Mouse (Mus musculus): ENCODE data around the gene Ccdc107. TPM values are rescaled to one million over a fixed set of nuclear protein-coding genes. Genes with fewer than 3 reads are reported as not detected.
A peak's percentile ranks its signal among the peaks of the same experiment; 100 is the strongest.

Ccdc107 gene
- polyA plus RNA-seq, 1 experiment from 2014 or later = 70.9 TPM

- Histone ChIP-seq H3K27me3 (replicated peaks) (no peaks in the 10 kb centered on the region), H3K27ac (replicated peaks) (no peak overlapping the region), H3K4me3 (no peak overlapping the region), H3K9me3 (no peaks in the 10 kb centered on the region), H3K9ac (no peak overlapping the region), H3K36me3 (no peaks in the 10 kb centered on the region), H3K4me1 (peaks cover 6% of the 10 kb centered on the region; the same call in 1 of the 2 replicates), H3K4me2 (no peak overlapping the region)
- ATAC-seq (ENCODE audit: extremely low read depth, insufficient number of reproducible peaks, low FRiP score, low TSS enrichment) = no peak
- 88% methylated on average over 7 of the region's 7 CpGs for WGBS
Measured at GRCm38 (mm10) chr4:43466872-43467271, 25.8 kb upstream of the Ccdc107 start.

GRCm38 (mm10) chr4:43470301-43470700 lies 22.4 kb upstream of the Ccdc107 start:
- no peaks in the 10 kb centered on the region for H3K9me3 ChIP-seq
- no peaks in the 10 kb centered on the region for H3K27me3 ChIP-seq (replicated peaks)
- H3K27ac ChIP-seq (replicated peaks) = no peak overlapping the region
- H3K4me3 ChIP-seq = no peak overlapping the region
- no peaks in the 10 kb centered on the region for H3K36me3 ChIP-seq
- ATAC-seq (ENCODE audit: extremely low read depth, insufficient number of reproducible peaks, low FRiP score, low TSS enrichment) = no peak
- peaks cover 6% of the 10 kb centered on the region; the same call in 1 of the 2 replicates for H3K4me1 ChIP-seq
- H3K4me2 ChIP-seq = no peak overlapping the region
- no peak overlapping the region for H3K9ac ChIP-seq
- WGBS = 87% methylated on average over 10 of the region's 10 CpGs

- no peak overlapping the region for H3K27ac ChIP-seq (replicated peaks)
- H3K4me3 ChIP-seq = no peak overlapping the region
- no peak overlapping the region for H3K9ac ChIP-seq
- no peak overlapping the region for H3K4me2 ChIP-seq
- no peaks in the 10 kb centered on the region for H3K36me3 ChIP-seq
- WGBS = 67% methylated on average over 1 of the region's 1 CpGs
- no peaks in the 10 kb centered on the region for H3K9me3 ChIP-seq
- ATAC-seq (ENCODE audit: extremely low read depth, insufficient number of reproducible peaks, low FRiP score, low TSS enrichment) = no peak
- H3K27me3 ChIP-seq (replicated peaks) = no peaks in the 10 kb centered on the region
- no peaks in the 10 kb centered on the region for H3K4me1 ChIP-seq
Measured at GRCm38 (mm10) chr4:43473636-43474035, 19.1 kb upstream of the Ccdc107 start.

GRCm38 (mm10) chr4:43476604-43477003 lies 16.1 kb upstream of the Ccdc107 start:
- H3K27me3 ChIP-seq (replicated peaks) = no peaks in the 10 kb centered on the region
- WGBS = 77% methylated on average over 6 of the region's 6 CpGs
- peaks cover 3% of the 10 kb centered on the region; the same call in 1 of the 2 replicates for H3K4me1 ChIP-seq
- no peak overlapping the region for H3K27ac ChIP-seq (replicated peaks)
- H3K36me3 ChIP-seq = no peaks in the 10 kb centered on the region
- no peak overlapping the region for H3K4me3 ChIP-seq
- no peak for ATAC-seq (ENCODE audit: extremely low read depth, insufficient number of reproducible peaks, low FRiP score, low TSS enrichment)
- H3K9ac ChIP-seq = no peak overlapping the region
- no peaks in the 10 kb centered on the region for H3K9me3 ChIP-seq
- H3K4me2 ChIP-seq = no peak overlapping the region

DNA sequence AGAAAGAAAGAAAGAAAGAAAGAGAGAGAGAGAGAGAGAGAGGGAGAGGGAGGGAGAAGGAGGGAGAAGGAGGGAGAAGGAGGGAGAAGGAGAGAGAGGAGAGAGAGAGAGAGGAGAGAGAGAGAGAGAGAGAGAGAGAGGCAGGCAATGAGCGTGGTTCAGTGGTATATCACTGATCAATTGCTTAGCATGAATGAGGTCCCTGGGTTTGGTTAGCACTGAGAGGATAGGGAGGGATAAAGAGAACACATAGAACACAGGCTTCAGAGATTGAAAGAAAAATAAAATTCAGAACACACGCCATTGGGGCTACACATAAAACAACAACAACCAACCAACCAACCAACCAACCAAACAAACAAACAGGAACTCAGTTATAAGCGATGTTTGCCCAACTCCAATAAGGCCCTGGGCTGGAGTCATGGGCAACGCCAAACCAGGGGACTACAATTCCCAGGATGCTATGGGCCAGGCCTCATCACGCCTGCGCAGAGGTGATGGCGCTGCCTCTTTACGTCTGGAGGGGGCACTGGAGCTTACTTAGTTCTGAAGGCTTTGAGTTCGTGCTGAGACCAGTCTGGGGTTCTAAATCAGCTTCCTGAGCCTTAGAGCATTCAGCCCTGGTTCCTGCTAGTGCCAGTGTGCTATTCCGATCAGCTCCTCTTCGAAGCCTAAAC lies 14.7 kb upstream of the Ccdc107 start:
- no peaks in the 10 kb centered on the region for H3K9me3 ChIP-seq
- peak overlapping the region; percentile 16 for H3K27ac ChIP-seq (replicated peaks)
- peaks cover 3% of the 10 kb centered on the region; the same call in 1 of the 2 replicates for H3K4me1 ChIP-seq
- 0 out of 2 replicates have a peak, but pooled peaks cover 6% of the 10 kb centered on the region for H3K27me3 ChIP-seq (replicated peaks)
- H3K4me3 ChIP-seq = peak overlapping the region; percentile 43
- peak overlapping the region; percentile 64 for H3K4me2 ChIP-seq
- WGBS = 11% methylated on average over 11 of the region's 11 CpGs
- peak; percentile 84 for ATAC-seq (ENCODE audit: extremely low read depth, insufficient number of reproducible peaks, low FRiP score, low TSS enrichment)
- peak overlapping the region; percentile 74 for H3K9ac ChIP-seq
- H3K36me3 ChIP-seq = no peaks in the 10 kb centered on the region

- peak; percentile 6; the same call in 1 of the 2 replicates for ATAC-seq (ENCODE audit: extremely low read depth, insufficient number of reproducible peaks, low FRiP score, low TSS enrichment)
- Histone ChIP-seq H3K27me3 (replicated peaks) (0 out of 2 replicates have a peak, but pooled peaks cover 9% of the 10 kb centered on the region), H3K4me2 (peak overlapping the region; percentile 64), H3K9me3 (no peaks in the 10 kb centered on the region), H3K9ac (peak overlapping the region; percentile 74), H3K36me3 (no peaks in the 10 kb centered on the region), H3K27ac (replicated peaks) (peak overlapping the region; percentile 16), H3K4me1 (peaks cover 3% of the 10 kb centered on the region; the same call in 1 of the 2 replicates), H3K4me3 (peak overlapping the region; percentile 43)
- 41% methylated on average over 8 of the region's 8 CpGs for WGBS
Measured at GRCm38 (mm10) chr4:43478534-43478858, 14.2 kb upstream of the Ccdc107 start.

DNA sequence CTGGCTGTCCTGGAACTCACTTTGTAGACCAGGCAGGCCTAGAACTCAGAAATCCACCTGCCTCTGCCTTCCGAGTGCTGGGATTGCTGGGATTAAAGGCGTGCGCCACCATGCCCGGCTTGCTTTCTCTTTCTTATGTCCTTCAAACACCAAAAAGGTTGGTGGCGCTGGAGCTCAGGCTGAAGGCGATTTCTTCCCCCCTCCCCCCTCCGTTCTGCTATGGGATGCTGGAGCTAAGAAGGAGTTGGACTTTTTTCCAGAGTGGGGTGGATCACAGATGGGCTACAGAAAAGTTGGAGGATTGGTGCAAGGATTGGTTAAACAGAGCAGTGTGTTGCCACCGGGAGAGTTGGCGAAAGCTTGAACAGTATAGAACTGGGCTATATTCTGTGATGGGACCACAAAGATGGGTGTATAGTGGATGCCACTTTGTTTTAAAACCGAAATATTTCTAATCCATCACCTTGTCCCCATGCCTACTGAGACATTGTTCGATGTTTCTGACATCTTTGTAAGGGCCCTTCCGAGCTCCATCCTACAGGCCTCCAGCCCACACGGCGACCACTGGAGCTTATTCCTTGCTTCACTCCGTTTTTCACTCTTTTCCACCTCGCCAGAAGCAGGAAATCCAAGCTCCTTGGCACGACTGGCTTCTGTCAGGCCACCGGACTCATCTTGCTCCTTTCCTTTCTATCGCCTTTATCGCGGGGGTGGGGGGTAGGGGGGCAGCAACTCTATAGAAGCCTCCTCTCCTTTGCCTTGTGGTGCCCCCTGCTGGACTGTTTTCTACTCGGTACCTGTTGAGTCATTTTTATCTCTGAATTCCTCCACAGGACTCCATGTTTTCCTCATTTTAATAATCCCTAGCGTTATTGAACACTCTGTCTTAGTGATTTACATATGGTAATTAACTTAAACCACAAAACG lies 13.5 kb upstream of the Ccdc107 start:
- ATAC-seq (ENCODE audit: extremely low read depth, insufficient number of reproducible peaks, low FRiP score, low TSS enrichment) = no peak
- peaks cover 3% of the 10 kb centered on the region; the same call in 1 of the 2 replicates for H3K4me1 ChIP-seq
- 0 out of 2 replicates have a peak overlapping the region, but pooled peaks have one; percentile 30 for H3K9ac ChIP-seq
- no peaks in the 10 kb centered on the region for H3K36me3 ChIP-seq
- H3K27ac ChIP-seq (replicated peaks) = no peak overlapping the region
- 42% methylated on average over 24 of the region's 24 CpGs for WGBS
- 0 out of 2 replicates have a peak, but pooled peaks cover 9% of the 10 kb centered on the region for H3K27me3 ChIP-seq (replicated peaks)
- H3K9me3 ChIP-seq = no peaks in the 10 kb centered on the region
- H3K4me2 ChIP-seq = peak overlapping the region; percentile 64
- peak overlapping the region; percentile 24 for H3K4me3 ChIP-seq

- Histone ChIP-seq H3K9ac (no peak overlapping the region), H3K4me1 (peaks cover 3% of the 10 kb centered on the region; the same call in 1 of the 2 replicates), H3K4me2 (no peak overlapping the region), H3K4me3 (no peak overlapping the region), H3K27me3 (replicated peaks) (0 out of 2 replicates have a peak, but pooled peaks cover 9% of the 10 kb centered on the region), H3K36me3 (no peaks in the 10 kb centered on the region), H3K27ac (replicated peaks) (no peak overlapping the region), H3K9me3 (no peaks in the 10 kb centered on the region)
- WGBS = 79% methylated on average over 5 of the region's 5 CpGs
- ATAC-seq (ENCODE audit: extremely low read depth, insufficient number of reproducible peaks, low FRiP score, low TSS enrichment) = no peak
Measured at GRCm38 (mm10) chr4:43480985-43481384, 11.7 kb upstream of the Ccdc107 start.

- WGBS = 67% methylated on average over 7 of the region's 7 CpGs
- H3K9ac ChIP-seq = no peak overlapping the region
- H3K36me3 ChIP-seq = no peaks in the 10 kb centered on the region
- H3K4me2 ChIP-seq = no peak overlapping the region
- H3K9me3 ChIP-seq = no peaks in the 10 kb centered on the region
- 0 out of 2 replicates have a peak, but pooled peaks cover 9% of the 10 kb centered on the region for H3K27me3 ChIP-seq (replicated peaks)
- peaks cover 3% of the 10 kb centered on the region; the same call in 1 of the 2 replicates for H3K4me1 ChIP-seq
- H3K27ac ChIP-seq (replicated peaks) = no peak overlapping the region
- no peak overlapping the region for H3K4me3 ChIP-seq
- ATAC-seq (ENCODE audit: extremely low read depth, insufficient number of reproducible peaks, low FRiP score, low TSS enrichment) = no peak
Measured at GRCm38 (mm10) chr4:43481894-43482456, 10.7 kb upstream of the Ccdc107 start.

DNA sequence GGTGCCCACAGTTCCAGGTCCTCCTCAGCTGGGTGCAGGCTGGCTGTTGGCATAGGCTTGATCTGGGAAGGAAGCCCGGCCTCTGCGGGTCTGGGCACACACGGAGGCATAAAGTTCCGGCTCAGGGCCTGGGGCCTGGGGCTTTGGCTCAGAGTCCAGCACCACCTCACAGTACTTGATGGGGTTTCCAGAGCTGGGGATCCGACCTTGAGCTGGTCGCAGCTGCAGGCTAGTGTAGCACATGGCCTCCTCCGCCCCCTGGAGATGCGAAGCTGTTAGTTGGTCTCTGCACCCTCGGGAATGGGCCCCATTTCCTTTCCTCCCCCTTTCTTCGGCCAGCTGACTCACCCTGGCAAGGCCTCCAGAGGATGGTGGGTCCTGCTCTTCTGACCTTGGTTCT lies 10.1 kb upstream of the Ccdc107 start:
- H3K27ac ChIP-seq (replicated peaks) = no peak overlapping the region
- H3K27me3 ChIP-seq (replicated peaks) = 0 out of 2 replicates have a peak, but pooled peaks cover 9% of the 10 kb centered on the region
- H3K36me3 ChIP-seq = no peaks in the 10 kb centered on the region
- no peak overlapping the region for H3K4me3 ChIP-seq
- WGBS = 57% methylated on average over 10 of the region's 10 CpGs
- 0 out of 2 replicates have a peak overlapping the region, but pooled peaks have one; percentile 24 for H3K9ac ChIP-seq
- H3K9me3 ChIP-seq = no peaks in the 10 kb centered on the region
- peaks cover 3% of the 10 kb centered on the region; the same call in 1 of the 2 replicates for H3K4me1 ChIP-seq
- ATAC-seq (ENCODE audit: extremely low read depth, insufficient number of reproducible peaks, low FRiP score, low TSS enrichment) = no peak
- H3K4me2 ChIP-seq = no peak overlapping the region
